Mouse (Mus musculus): Measurements from ENCODE around the gene Scaper.

Scaper gene

DNA sequence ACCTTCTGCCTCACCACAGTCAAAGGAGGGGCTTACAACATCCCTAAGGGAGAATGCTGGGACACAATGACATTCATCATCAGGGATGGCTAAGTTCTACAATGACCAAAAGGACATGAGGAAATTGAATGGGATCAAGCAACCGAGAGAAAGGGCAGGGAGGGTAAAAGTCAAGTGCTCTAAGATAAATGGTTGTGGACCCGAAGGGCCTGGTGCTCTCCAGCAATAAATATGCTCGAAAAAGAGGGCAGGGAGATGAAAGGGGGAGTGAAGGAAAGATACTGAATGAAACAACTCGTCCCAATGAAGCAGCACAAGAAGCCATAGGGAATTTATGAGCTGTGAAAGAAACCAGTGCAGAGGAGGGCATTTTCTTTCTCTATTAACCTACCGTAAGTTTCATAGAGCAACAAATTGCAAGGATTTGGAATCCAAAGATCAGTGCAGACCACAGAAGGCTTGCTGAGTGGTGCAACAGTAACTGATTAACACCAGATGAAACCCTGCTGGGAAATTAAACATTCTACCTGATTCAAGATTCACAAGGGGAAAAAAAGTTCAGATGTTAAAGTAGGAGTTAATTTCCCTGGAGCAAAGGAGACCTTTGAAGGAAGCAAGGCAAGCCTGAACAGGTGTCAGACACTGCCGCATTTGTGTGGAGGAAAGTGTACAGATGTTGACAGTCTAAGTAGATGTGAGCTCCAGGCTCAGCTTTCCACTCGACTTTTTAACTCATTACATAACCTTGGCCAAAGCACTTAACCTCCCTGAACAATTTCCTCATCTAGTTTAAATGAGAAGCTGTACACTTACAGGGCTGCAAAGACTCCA lies 329.0 kb downstream of the Scaper start:
- no peak for DNase-seq (ENCODE audit: low spot score)

DNA sequence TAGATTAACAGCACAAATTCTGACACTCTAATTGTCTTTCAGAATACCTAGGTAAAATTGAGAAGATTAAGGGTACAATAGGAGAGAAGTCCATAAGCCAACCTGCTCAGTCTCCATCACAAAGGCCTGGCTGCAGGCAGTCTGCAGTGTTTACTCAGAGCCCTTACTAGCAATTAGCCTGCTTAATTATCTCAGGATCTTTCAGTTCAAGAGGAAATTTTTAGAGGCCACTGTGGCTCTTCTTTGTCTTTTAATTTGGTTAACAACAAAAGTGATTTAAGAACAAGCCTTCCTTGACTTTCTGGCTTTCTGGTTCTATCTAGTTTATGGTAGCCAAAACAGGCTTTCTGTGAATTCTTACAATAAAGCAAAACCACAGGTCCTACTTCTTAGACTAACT lies 339.3 kb downstream of the Scaper start:
- peak; percentile 39 for DNase-seq (ENCODE audit: low spot score)

DNA sequence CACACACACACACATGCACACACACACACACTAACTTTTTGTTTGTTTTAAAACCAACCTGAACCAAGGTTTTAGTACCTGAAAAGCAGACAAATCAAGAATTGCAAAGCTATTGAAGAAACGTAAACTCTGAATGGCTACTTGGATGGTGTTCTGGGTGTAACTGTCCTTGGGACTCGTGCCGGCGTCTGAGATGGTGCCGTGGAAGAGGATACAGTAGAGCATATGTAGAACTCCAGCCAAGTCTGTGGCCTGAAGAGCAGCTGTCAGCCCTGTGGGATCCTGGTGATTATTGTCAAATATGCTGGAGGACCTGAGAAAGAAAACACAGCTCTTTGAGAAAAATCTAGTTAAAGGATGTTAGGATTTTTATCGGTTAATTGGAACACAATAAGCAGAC lies 351.8 kb downstream of the Scaper start:
- no peak for DNase-seq (ENCODE audit: low spot score)

DNA sequence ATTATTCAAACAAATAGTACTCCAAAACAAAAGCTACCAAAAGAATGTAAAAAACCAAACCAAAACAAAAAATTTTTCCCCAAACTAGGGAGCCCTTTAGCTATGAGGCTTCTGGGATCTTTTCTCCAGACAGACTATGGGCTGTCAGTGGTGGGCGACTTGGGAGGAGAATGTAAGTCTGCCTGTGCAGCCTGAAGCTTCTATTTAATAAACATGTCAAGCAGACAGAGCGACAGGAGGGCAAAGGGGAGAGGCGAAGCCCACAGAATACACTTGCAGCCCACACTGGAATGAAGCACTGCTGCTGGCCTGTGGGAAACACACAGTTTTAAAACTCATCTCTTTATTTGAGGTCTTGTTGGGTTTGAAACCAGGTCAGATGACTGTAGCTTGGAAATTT lies 356.5 kb downstream of the Scaper start:
- no peak for DNase-seq (ENCODE audit: low spot score)

DNA sequence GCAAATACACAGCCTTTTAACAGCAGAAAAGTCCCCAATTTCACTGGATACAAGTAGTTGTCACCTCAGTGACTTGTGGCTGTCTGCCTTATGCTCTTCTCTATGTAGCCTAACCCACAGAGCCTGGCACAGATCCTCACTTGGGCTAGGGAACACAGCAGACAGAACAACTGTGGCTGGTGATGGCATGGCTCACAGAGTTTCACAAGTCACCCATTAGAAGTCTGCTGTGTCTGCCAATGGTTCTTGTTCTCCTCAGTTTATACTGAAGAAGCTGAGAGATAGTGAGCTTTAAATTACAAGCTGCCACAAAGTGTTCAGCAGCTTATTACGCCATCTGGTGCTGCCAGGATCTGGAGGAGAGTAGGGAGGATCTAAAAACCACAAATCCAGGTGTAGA lies 361.3 kb downstream of the Scaper start:
- no peak for DNase-seq (ENCODE audit: low spot score)

DNA sequence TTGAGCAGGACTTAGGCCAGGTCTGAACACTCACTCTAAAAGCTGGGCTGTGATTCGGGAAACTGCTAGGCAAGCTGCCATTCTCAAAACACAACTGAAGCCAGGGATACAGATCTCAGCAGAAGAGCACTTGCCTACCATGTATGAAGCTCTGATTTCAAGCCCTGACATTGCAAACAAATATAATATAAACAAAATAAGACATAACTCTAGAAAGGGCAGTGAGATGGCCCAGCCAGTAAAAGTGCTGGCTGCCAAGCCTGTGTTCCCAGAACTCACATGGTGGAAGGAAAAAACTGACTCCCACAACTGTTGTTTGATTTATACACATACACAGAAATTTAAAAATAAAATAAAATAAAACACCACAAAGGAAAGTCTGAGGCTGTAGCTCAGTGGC lies 366.8 kb downstream of the Scaper start:
- DNase-seq (ENCODE audit: low spot score), result no peak

DNA sequence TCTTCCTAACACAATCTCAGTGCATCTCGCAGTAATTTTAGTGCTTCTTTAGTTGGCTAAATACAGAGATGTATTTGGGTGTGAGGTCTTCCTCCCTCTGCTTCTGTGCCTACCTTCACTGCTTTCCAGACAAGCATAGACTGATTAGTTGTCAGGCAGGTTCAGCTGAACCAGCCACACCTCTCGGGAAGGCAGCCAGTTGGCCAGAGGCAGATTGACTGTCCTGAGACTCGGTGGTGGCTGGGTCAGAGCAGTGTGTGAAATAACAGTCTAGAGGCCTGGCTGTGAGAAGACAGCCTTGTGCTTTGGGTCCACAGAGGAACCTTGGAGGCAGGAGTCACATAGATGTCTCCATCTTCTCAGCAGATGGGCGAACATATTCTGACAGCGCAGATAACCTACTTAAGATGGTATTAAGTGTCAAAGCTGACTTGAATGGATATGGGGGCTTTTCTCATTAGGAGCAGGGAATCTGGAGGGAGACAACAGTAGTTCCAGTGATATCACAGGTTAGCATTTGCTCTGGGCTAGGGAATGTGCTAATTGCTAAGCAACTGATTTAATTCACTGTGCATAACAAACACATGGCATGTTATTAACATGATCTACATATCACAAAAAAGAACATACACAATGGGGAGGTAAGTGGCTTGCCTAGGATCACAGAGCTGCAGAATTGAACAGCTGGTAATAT lies 369.3 kb downstream of the Scaper start:
- DNase-seq (ENCODE audit: low spot score), result no peak

DNA sequence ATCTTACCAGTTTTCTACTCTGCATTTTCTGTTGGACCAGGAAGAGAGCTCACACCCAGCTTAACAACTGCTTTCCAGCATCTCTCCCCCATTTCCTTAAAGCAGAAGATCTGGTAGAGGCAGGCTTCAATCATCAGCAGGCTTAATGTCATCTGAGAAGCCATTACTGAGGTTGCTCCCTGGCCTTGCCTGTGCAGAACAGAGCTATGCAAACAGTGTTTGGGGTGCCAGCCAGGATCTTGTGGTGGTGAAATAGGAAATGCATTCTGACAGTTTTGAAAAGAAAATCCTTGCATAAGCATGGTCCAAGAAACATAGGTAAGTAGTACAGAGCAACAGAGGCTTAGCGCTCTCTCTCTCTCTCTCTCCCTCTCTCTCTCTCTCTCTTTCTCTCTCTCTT lies 377.0 kb downstream of the Scaper start:
- DNase-seq (ENCODE audit: low spot score), result no peak

DNA sequence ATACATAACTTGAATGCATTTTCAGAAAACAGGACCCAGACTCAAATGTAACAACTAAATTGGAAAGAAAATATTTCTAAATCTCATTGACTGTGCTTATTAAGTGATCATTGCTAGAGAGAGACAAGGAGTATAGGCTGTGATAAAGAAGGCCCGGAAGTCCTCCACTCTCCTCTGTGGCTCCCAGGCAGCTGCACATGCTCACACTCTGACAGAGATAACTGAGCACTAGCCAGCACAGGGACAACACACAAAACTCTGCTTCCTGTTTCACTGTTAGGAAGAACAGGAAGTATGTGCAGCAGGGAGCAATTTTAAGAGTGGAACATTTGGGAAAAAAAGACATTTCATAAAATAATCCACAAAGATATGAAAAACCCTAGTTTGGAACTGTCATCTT lies 382.9 kb downstream of the Scaper start:
- no peak for DNase-seq (ENCODE audit: low spot score)

DNA sequence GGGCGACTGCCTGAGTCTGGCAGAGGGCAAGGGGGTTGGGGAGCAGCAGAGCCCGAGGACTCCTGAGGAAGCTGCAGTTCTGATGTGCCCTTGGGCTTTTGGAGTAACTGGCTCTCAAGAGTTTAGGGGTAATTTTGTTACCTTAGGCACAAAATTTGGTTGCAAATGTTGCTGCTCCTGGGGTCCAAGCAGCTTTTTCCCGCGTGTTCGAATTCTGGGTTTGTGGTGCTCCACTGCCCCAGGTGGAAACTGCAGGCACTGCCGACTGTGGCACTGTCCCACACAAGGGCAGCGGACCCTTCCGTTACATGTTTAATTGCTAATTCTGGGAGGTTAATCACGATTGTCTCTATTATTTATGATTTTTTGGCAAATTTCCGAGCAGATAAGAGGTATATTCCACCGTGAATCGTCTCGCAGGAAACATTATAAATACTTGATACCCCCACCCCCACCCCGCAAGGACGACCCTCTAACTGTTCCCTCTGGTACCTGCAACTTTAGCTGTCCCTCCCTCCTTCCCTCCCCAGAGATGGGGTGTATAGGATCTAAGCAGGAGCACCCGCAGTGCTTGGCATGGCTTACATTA lies 388.5 kb downstream of the Scaper start:
- no peak for DNase-seq (ENCODE audit: low spot score)

DNA sequence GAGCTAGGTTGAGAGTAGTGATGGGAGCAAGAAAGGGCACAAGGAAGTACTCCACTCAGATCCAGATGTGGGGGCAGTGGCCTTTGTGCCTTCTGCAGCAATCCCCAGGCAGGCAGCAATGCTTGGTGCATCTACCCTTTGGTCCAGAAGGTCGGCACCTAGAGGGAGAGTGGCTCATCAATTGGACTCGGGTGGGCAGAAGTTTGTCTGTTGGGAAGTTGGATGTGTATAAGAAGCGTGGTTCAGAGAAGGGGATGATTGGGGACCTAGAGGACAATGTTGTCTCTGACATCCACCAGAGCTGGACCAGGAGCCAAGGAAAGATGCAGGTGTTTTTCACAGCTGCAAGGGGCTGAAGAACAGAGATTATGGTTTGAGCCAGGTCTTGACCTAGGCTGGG lies 389.0 kb downstream of the Scaper start:
- DNase-seq (ENCODE audit: low spot score), result no peak

DNA sequence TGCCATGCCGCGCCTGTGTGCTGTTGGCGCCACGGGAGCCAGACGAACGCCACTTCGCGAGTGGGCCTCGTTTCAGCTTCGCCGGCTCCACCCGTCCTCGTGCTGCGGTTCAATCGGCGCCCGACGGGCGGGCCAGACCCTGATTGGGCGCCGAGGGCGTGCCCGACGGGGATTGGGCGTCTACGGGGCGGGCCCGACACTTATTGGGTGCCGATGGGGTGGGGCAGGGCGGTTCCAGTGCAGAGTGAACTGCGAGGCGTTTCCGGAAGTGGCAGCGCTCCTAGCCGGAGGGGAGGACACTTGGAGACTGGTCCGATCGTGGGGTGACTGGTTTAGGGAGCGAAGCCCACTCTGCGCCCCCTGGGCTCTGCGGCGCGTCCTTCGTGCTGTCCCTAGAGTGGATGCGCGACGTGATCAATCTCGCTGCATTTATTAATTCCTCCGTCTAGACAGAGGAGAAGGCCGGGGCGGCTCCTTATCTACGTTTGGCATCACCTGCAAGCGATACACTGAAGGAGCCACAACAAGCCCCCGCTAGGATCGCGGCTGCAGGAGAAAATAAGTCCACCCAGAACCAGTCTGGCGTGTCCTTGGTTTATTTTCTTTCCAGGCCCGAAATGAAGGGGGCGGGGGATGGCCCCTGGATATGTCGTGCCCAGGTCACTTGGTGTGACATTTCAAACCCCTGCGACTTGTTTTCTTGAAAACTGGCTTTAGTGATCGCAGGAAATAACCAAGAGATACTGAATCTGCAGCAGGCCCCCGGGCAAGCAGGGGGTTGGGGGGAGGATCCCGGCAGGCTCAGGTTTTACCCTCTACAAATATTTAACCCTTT lies 391.5 kb downstream of the Scaper start:
- no peak for DNase-seq (ENCODE audit: low spot score)

DNA sequence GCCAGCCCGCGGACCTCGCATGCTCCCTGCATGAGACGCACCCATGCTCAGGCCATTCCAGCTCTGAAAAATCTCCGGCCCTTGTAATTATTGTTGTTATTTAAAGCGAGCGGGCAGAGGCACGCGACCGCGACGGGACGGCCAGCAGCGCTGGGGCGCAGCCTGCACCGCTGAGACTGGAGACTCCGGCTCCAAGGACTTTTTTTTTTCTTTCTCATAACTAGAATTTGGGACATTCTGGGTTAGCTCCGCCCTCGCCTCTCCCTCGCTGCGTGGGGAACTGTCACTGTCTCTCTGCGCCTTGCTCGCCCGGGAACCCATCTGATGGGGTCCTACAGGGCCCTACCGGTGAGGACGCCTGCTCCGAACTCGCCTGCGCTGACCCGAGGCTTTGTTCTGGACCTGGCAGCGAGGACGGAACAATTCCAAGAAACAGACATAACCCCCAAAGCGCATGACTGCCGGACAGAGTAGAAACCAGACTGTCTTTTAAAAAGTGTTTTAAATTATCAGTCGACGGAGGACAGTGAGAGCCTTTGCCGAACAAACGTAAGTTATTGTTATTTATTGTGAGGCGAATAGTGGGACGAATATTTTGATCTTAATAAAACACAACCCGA lies 392.3 kb downstream of the Scaper start:
- DNase-seq (ENCODE audit: low spot score), result no peak

DNA sequence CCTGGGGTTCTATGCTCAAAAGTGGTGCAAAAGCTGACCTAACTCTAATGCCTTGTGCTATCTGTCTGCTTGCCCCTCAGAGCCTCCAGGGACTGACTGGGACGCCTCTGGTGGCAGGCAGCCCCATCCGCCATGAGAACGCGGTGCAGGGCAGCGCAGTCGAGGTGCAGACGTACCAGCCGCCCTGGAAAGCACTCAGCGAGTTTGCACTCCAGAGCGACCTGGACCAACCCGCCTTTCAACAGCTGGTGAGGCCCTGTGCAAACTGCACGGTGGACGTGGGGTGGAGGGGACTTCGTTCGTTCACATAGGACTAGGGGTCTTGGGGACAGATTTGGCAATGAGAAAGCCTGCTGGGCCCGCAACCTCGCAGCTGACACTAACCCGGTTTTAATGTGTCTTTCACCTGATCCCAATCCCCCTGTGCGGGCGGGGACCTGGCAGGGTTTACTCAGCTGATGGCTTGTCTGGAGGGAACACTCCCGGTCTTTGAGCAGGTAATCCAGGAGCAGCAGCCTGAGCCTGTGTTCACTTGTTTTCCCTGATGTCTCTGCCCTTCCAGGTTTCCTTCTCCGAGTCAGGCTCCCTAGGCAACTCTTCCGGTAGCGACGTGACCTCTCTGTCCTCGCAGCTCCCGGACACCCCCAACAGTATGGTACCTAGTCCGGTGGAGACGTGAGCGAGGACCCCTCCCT lies 392.9 kb downstream of the Scaper start:
- no peak for DNase-seq (ENCODE audit: low spot score)

DNA sequence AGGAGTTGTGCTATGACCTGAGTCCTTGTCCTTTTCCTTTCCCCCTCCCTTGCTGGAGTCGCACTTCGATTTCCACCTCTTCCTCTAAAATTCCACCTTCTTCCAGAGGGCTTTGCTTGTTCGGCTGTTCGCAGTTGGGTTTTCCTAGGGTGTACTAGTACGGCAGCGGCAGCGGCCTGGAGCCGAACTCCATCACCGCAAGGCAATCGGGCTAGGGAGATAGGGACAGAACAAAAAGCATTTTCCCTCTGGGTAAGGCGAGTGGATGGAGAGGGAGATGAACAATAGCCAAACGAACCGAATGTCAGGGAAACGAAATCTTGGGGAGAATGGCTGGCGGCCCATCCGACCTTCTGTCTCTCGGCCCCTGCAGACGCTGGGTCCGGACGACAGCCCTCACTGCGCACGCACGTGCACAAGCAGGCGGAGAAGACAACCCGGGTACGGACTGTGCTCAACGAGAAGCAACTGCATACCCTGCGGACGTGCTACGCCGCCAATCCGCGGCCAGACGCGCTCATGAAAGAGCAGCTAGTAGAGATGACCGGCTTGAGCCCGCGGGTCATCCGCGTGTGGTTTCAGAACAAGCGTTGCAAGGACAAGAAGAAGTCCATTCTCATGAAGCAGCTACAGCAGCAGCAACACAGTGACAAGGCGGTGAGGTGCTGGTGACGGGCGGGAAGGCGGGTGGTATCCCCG lies 394.1 kb downstream of the Scaper start:
- DNase-seq (ENCODE audit: low spot score), result no peak

DNA sequence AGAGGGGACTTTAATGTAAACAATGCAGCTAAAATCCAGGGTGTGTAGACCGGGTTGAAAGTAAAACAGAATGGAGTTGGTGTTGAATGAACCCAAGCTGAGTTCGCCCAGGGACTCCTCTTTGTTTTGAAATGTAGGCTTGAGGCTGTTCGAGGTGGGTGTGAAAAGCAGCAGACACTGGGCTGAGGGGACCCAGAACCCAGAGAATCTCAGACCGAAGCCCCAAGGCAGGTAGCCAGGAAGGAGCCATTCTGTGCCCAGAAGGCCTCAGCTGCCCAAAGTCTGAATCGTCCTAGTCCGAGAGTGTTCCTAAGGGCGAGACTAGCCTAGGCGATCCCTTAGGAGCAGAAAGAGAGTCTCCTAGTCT lies 394.6 kb downstream of the Scaper start:
- no peak for DNase-seq (ENCODE audit: low spot score)

DNA sequence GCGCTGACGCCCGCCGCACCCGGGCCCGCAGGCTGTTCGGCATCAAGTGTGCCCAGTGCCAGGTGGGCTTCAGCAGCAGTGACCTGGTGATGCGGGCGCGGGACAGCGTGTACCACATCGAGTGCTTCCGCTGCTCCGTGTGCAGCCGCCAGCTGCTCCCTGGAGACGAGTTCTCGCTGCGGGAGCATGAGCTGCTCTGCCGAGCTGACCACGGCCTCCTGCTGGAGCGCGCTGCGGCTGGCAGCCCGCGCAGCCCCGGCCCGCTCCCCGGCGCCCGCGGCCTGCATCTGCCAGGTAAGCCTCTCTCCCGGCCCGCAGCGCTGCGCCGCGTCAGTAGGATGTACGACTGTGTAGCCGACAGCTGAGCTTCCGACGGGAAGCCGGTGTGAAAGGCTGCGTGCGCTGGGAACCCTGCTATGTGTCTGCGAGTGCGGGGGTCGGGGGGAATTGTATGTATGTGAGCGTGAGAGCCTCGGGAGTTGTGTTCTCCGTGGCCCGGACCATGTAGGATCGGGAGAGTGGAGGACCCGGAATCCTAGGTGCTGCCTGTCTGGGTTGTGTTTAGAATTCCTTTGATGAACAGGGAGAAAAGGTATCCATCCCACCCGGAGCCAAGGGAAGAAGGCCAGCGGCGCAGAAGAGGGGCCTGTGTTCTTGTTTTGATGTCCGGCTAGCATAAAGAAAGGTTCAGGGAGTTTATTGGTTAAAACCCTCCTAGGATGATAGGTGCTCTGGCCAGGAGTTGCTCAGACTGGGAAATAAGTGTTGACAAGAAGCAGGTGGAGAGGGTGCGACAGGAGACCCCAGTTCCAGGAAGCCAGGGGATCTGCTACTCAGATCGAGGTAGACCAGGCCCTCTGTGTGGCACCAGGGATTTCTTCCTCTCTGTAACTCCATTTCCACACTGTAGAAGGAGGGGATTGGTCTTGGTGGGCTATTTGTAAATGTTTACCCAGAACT lies 395.3 kb downstream of the Scaper start:
- DNase-seq (ENCODE audit: low spot score), result no peak

DNA sequence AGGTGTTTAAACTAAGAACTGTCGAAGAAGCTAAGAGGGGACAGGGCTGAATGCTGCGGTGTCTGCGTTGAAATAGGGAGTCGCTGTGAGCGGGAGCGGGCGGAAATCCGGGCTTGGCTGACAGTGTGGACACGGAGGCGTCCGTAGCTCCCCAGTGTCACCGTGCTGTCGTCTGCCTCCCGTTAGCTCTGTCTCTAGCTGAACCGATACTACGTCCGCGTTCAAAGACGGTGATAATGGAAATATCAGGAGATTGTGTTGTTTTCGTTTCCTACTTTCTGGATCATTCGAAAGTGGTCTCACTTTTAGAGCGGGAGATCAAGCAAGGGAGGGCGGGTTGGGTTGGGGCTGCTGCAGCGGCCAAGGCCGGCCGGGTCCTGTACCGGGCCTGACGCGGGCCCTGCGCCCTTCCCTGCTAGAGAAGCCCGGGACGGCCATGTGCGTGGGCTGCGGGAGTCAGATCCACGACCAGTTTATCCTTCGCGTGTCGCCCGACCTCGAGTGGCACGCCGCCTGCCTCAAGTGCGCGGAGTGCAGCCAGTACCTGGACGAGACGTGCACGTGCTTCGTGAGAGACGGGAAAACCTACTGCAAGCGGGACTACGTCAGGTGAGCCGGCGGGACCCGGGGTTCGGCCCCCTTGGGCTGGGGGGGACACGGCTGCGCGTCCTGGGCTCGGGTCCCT lies 396.1 kb downstream of the Scaper start:
- DNase-seq (ENCODE audit: low spot score), result no peak

DNA sequence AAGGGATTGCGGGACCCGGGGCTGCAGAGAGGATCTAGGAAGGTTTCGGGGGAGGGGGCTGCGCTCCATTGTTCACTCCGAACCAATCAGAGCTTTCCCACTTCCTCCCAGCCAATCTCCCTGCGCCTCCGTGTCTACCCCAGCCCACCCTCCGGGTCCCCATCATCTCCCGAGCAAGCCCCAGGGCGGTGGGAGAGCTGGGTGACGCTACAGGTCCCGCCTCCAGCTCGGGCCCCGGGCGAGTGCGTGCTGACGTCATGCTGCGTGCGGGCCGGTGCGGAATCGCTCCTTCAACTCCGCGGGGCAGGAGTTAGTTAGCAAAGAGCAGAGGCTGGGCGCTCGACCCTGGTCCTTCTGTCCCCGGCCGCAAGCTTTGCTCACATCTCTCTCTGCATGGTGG lies 397.0 kb downstream of the Scaper start:
- peak; percentile 93 for DNase-seq (ENCODE audit: low spot score)
